Mouse (Mus musculus): ENCODE measurements around the gene B430306N03Rik.
"Not testable (repeated sequence)": the region's sequence is repeated elsewhere in the genome, so short reads cannot be mapped to it uniquely, and the experiment has no call there.

B430306N03Rik gene

GRCm38 (mm10) chr17:48315905-48316579 lies at the start of gene B430306N03Rik:
TSS of gene B430306N03Rik (plus strand) at chr17:48316141.
- in situ Hi-C loops (cut with MboI), result not testable (repeated sequence)

GRCm38 (mm10) chr17:48266610-48267304 lies 49.2 kb upstream of the B430306N03Rik start:
- in situ Hi-C loops (cut with MboI), result no loop called here

- in situ Hi-C loops (cut with MboI), result no loop called here
These were observed 48.4 kb upstream of the B430306N03Rik start for GRCm38 (mm10) chr17:48267591-48267990.

DNA sequence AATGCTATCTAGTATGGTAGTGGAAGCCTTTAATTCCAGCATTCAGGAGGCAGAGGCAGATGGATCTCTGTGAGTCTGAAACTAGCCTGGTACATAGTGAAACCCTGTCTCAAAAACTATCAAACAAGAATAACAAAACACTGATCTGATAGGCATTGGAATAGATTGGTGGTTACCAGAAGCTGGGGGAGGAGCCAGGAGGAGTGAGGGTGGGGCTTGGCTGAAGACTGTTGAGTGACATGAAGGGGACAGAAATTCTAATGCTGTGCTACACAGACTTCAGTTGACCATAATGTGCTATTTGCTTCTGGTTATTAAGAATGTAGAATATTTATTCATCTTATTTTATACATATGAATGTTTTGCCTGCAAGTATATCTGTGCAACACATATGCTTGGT lies 47.7 kb upstream of the B430306N03Rik start:
- in situ Hi-C loops (cut with MboI), result no loop called here

GRCm38 (mm10) chr17:48269833-48270232 lies 46.1 kb upstream of the B430306N03Rik start:
- in situ Hi-C loops (cut with MboI), result loop anchor here (10.0 kb wide), 1 partner anchor 145 kb away; no protein-coding TSS in a partner anchor

DNA sequence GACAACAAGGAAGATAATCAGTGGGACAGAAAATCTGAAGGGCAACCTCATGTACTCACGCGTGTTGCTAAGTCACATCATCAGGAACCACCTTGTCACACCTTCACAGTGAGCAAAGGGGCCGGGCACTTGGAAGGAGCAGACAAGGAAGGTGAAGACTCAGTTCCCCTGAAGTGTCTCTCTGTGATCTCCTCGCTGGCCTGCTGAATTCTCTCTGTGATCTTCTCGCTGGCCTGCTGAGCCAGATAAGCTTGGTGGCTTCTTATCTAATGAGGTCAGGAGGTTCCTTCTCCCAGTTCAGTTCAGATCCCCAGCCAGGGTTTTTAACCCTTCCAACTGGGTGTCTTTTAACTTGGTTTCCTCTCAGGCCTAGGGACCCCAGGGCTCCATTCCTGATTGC lies 43.8 kb upstream of the B430306N03Rik start:
- in situ Hi-C loops (cut with MboI), result loop anchor here (10.0 kb wide), 1 partner anchor 147 kb away; no protein-coding TSS in a partner anchor

DNA sequence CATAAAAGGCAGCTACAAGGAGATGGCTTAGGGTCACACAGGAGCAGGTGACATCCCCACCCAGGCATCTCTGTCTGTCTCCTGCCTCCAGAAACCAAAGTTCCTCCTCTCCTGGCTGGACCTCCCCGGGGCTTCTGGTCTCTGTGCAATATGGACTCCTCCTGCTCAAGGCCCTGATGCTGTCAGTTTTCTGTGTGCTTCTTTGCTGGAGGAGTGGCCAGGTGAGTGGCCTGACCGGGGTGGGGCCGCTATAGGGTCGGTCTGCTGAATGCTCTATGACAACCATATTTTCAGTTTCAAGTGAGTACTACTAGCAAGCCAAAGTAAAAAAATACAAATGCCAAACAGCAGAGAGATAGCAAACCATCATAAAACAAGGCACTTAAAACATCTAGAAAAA lies 43.3 kb upstream of the B430306N03Rik start:
- in situ Hi-C loops (cut with MboI), result loop anchor here (10.0 kb wide), 1 partner anchor 148 kb away; no protein-coding TSS in a partner anchor

GRCm38 (mm10) chr17:48274098-48274497 lies 41.8 kb upstream of the B430306N03Rik start:
- in situ Hi-C loops (cut with MboI), result loop anchor here (10.0 kb wide), 1 partner anchor 149 kb away; no protein-coding TSS in a partner anchor

GRCm38 (mm10) chr17:48274885-48275284 lies 41.1 kb upstream of the B430306N03Rik start:
- in situ Hi-C loops (cut with MboI), result loop anchor here (10.0 kb wide), 1 partner anchor 150 kb away; no protein-coding TSS in a partner anchor

GRCm38 (mm10) chr17:48275736-48276135 lies 40.2 kb upstream of the B430306N03Rik start:
- in situ Hi-C loops (cut with MboI), result loop anchor here (10.0 kb wide), 1 partner anchor 151 kb away; no protein-coding TSS in a partner anchor

GRCm38 (mm10) chr17:48278381-48278780 lies 37.6 kb upstream of the B430306N03Rik start:
- in situ Hi-C loops (cut with MboI), result loop anchor here (10.0 kb wide), 1 partner anchor 154 kb away; no protein-coding TSS in a partner anchor

GRCm38 (mm10) chr17:48279002-48279401 lies 36.9 kb upstream of the B430306N03Rik start:
- in situ Hi-C loops (cut with MboI), result loop anchor here (10.0 kb wide), 1 partner anchor 154 kb away; no protein-coding TSS in a partner anchor

DNA sequence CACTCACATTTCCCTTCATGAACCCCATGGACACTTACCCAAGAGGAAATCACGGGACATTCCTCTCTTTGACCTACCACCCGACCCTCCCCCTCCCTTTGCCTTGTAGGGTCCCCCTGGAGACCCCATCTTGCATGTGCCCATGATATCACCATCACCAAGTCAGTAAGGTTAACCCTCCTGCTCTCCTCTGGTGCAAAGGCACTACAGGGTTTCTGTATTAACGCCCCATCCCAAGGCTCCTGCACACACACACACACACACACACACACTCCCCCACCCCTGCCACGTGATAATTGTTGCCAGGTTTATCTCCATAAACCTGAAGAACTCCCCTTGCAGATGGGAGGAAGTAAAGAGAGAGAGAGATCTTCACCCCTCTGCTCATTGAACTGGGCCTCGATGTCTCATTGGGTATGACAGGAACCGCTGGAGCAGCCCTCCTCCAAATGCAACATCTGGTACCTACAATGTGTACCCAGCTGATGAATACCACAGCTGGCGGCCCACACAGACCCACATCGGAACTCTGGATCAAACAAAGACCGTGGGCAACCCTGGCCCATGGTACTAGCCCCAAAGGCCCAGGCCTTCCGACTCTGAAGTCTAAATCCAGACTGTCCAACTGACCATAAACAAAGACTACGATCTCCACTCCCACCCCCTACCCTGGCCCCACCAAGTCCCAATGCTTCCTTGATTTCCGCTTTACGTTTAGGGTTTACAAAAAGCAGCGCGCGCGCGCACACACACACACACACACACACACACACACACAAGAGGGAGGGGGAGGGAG lies 34.8 kb upstream of the B430306N03Rik start:
- in situ Hi-C loops (cut with MboI), result loop anchor here (5.0 kb wide), 1 partner anchor 56 kb away; no protein-coding TSS in a partner anchor

GRCm38 (mm10) chr17:48281739-48282085 lies 34.2 kb upstream of the B430306N03Rik start:
- in situ Hi-C loops (cut with MboI), result loop anchor here (5.0 kb wide), 1 partner anchor 56 kb away; no protein-coding TSS in a partner anchor

GRCm38 (mm10) chr17:48286765-48287164 lies 29.2 kb upstream of the B430306N03Rik start:
- in situ Hi-C loops (cut with MboI), result no loop called here

DNA sequence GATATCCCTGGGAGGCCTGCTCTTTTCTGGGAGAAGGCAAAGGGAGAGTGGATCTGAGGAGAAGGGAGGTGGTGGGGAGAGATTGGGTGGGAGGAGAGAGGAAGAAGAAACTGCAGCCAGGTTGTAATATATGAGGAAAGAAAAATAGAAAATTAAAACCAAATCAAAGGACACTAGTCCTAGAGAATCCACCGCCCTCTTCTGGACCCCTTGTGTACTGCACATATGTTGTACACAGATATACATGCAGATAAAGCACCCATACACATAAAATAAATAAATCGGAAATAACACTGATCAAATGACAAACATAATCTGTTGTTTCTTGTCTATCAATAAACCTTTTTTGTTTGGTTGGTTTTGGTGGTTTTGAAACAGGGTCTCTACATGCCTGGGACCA lies 28.7 kb upstream of the B430306N03Rik start:
- in situ Hi-C loops (cut with MboI), result no loop called here

DNA sequence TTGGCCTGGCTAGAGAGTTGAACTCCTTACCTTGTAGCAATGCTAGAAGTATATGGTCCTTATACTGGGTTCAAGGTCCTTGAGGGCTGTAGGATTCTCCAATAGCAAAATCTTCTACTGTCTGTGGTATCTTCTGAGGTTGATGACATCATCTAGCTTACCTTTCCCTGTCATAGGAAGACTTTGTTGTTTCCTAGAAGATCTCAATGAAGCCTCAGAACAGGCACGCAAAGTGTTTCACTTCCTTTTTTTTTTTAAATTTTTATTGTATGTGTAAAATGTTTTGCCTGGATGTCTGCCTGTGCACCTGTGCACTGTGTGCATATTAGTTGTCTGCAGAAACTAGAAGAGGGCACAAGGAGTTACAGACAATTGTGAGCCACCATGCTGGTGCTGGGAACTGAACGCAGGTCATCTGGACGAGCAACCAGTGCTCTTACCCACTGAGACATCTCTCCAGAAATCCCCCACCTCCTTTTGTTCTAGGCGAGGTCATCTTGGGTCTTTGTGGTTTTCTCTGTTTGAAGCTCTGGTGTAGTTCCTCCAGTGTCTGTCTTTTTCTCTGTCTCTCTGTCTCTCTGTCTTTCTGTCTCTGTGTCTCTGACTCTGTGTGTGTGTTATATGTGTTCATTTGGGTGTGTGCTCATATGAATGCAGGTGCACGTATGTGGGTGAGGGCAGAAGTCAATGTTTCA lies 22.3 kb upstream of the B430306N03Rik start:
- in situ Hi-C loops (cut with MboI), result no loop called here

GRCm38 (mm10) chr17:48299203-48299602 lies 16.7 kb upstream of the B430306N03Rik start, which contains the start of gene Treml2:
TSS of gene Treml2 (plus strand) at chr17:48299498.
- in situ Hi-C loops (cut with MboI), result no loop called here

DNA sequence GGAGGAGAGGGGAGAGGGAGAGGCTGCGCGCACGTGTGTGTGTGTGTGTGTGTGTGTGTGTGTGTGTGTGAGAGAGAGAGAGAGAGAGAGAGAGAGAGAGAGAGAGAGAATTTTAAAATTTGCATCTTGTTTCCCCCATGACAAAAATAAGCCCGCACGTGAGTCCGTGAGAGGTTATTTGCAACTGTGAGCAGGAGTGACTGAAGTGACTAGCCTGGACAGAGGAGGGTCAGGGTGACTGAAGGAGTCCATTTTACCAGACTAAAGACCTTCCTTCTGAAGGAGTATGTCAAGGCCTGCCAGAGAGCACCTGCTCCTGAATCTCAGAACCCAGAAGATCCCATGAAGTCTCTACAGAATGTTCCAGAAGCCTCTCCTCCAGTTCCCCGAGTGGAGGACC lies 16.2 kb upstream of the B430306N03Rik start:
- in situ Hi-C loops (cut with MboI), result no loop called here

DNA sequence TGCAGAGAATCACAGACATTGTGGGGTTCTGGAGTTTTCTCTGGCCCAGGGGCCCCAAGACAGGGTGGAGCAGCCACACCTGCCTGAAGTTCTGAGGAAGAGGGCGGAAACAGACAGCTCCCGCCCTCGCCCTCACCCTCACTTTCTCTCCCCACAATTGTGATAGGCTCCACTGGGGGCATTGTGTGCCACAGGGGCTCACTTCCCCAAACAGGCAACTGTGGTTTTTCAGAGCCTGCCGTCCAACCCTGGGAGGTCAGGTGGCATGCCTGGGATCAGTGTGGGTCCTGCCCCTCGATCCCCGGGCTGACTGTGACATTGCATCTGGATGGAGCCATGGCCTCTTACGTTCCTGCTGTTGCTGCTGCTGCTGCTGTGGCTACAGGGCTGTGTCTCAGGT lies 15.7 kb upstream of the B430306N03Rik start:
- in situ Hi-C loops (cut with MboI), result no loop called here

DNA sequence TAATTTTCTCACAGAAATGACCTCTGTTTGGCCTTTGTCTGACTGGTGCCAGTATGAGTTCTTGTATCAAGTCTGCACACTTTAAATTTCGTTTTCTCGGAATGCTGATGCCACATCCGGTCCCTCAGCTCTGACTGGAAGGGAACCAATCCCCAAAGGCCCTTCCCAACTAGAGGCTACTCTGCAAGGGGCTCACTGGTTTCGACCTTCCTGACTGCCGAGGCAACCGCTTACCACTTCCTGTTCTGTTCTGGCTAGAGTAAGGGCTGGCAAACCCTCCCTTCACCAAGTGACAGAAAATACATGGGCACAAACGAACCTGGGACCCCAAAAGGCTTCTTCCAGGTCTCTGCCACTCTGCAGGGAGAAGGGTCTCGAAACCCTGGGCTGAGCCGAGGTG lies 15.1 kb upstream of the B430306N03Rik start:
- in situ Hi-C loops (cut with MboI), result no loop called here
